8 mouse cellular contexts compared by ENCODE assay signal in the genomic region with DNA sequence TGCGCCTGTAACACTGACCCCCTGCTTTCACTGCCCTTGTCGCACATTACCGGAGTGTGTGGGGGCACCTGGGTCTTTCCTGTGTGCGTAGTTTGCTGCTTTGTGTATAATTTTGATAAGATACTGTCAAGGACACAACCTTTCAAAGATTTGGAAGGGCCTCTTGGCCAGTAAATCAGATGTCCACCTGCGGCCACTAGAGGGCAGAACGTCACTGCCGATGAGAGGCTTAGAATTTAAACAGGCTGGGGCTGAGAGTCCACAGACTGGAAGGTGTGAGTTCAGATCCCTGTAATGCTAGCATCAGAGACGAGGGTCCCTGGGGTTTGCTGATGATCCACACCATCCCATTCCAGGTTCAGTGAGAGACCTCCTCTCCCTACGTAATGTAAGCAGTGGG. TPM values are rescaled to one million over a fixed set of nuclear protein-coding genes. Genes with fewer than 3 reads are reported as not detected.
A peak's percentile ranks its signal among the peaks of the same experiment; 100 is the strongest.
DNase-seq lines count a peak whose midpoint lies in the region; ATAC-seq and TF ChIP-seq lines count a peak whose summit lies in the region.

No protein-coding gene starts in this region.

- peak; percentile 82 to 90 (median 88) for TF ChIP-seq CTCF in MEL (IDR thresholded peaks at IDR 0.05 in 2 of 3, conservative IDR thresholded peaks at IDR 0.05 in 1 of 3; ENCODE audit: control insufficient read depth in 1 of 3, insufficient read depth in 1 of 3, low read depth in 2 of 3, low read length in 3 of 3, poor library complexity in 1 of 3, severe bottlenecking in 1 of 3)

- no peaks in the 10 kb centered on the region for H3K9me3 ChIP-seq in forebrain, embryonic 10.5 days
- H3K9me3 ChIP-seq in forebrain, embryonic 12.5 days: no peaks in the 10 kb centered on the region
- H3K9me3 ChIP-seq in MEL (replicated peaks; ENCODE audit: insufficient read depth, low read length): no peaks in the 10 kb centered on the region
- no peaks in the 10 kb centered on the region for H3K9me3 ChIP-seq in midbrain, embryonic 12.5 days

- H3K4me2 ChIP-seq in forebrain, embryonic 12.5 days: no peak overlapping the region
- H3K4me2 ChIP-seq in midbrain, embryonic 12.5 days (replicated peaks): no peak overlapping the region

- peak; percentile 81 for TF ChIP-seq RAD21 in MEL (IDR thresholded peaks at IDR 0.05; ENCODE audit: low read depth, low read length)

- no peaks in the 10 kb centered on the region for H3K27me3 ChIP-seq in forebrain, embryonic 10.5 days (ENCODE audit: poor library complexity, severe bottlenecking)
- no peaks in the 10 kb centered on the region; the same call in 1 of the 2 replicates for H3K27me3 ChIP-seq in forebrain, embryonic 12.5 days
- H3K27me3 ChIP-seq in MEL (ENCODE audit: control insufficient read depth in 1 of 2, insufficient read depth in 2 of 2, low read length in 2 of 2): no peaks in the 10 kb centered on the region
- no peaks in the 10 kb centered on the region for H3K27me3 ChIP-seq in midbrain, embryonic 12.5 days

- H3K27ac ChIP-seq in forebrain, embryonic 10.5 days: no peak overlapping the region
- H3K27ac ChIP-seq in forebrain, embryonic 12.5 days: no peak overlapping the region
- no peak overlapping the region for H3K27ac ChIP-seq in MEL (ENCODE audit: control insufficient read depth, low read depth, low read length)
- H3K27ac ChIP-seq in midbrain, embryonic 12.5 days (replicated peaks): no peak overlapping the region

- TF ChIP-seq POLR2A in MEL (IDR thresholded peaks at IDR 0.05; ENCODE audit: control insufficient read depth in 1 of 2, insufficient read depth in 1 of 2, low read depth in 1 of 2, low read length in 2 of 2, poor library complexity in 1 of 2): peak in 1 of 2 experiments; percentile 24; a peak in 1 of 4 replicates

- H3K9ac ChIP-seq in forebrain, embryonic 12.5 days: no peak overlapping the region
- no peak overlapping the region for H3K9ac ChIP-seq in MEL (ENCODE audit: control insufficient read depth, low read depth, low read length, poor library complexity, severe bottlenecking)
- no peak overlapping the region for H3K9ac ChIP-seq in midbrain, embryonic 12.5 days (replicated peaks)

- H3K4me3 ChIP-seq in forebrain, embryonic 10.5 days: no peak overlapping the region
- no peak overlapping the region for H3K4me3 ChIP-seq in forebrain, embryonic 12.5 days (replicated peaks)
- H3K4me3 ChIP-seq in MEL (ENCODE audit: control insufficient read depth in 1 of 2, insufficient read depth in 1 of 2, low read depth in 2 of 2, low read length in 2 of 2): no peak overlapping the region
- H3K4me3 ChIP-seq in midbrain, embryonic 12.5 days: no peak overlapping the region

- TF ChIP-seq EP300 in MEL (IDR thresholded peaks at IDR 0.05; ENCODE audit: low read depth in 1 of 2, low read length in 2 of 2): no peak

- peak; percentile 73 for DNase-seq in forebrain, embryonic 10.5 days (ENCODE audit: extremely low spot score, low spot score)
- DNase-seq in MEL (ENCODE audit: low read depth, low spot score): peak; percentile 84
- DNase-seq in cerebellum, adult 9-11 months: peak; percentile 62
- peak; percentile 67 for DNase-seq in gastrocnemius, postnatal 25 days
- peak; percentile 60 to 74 for DNase-seq in left cerebral cortex, postnatal 14 days (ENCODE audit: low spot score in 2 of 2)
- DNase-seq in spleen, adult 12 weeks (ENCODE audit: low spot score): peak; percentile 60

- H3K36me3 ChIP-seq in forebrain, embryonic 10.5 days (replicated peaks): peaks cover 58% of the 10 kb centered on the region
- peaks cover 46% of the 10 kb centered on the region for H3K36me3 ChIP-seq in forebrain, embryonic 12.5 days (replicated peaks)
- H3K36me3 ChIP-seq in MEL (ENCODE audit: control insufficient read depth in 1 of 2, insufficient read depth in 2 of 2, low read length in 2 of 2): peaks cover 0 to 2% of the 10 kb centered on the region in 2 experiments; a peak in 1 of 4 replicates
- H3K36me3 ChIP-seq in midbrain, embryonic 12.5 days: peaks cover 44% of the 10 kb centered on the region

- intact Hi-C loops in left cerebral cortex, postnatal 14 days (cut with DNase I): loop anchor here (2.0 kb wide), 1 partner anchor 58 kb away; a partner anchor contains a TSS

- no peaks in the 10 kb centered on the region for H3K79me2 ChIP-seq in MEL (ENCODE audit: control insufficient read depth, insufficient read depth, low read length, poor library complexity)

- peaks cover 13% of the 10 kb centered on the region; the same call in 1 of the 2 replicates for H3K4me1 ChIP-seq in forebrain, embryonic 10.5 days
- peaks cover 2% of the 10 kb centered on the region for H3K4me1 ChIP-seq in forebrain, embryonic 12.5 days
- peaks cover 0 to 4% of the 10 kb centered on the region in 2 experiments; a peak in 1 of 4 replicates for H3K4me1 ChIP-seq in MEL (ENCODE audit: control insufficient read depth in 1 of 2, insufficient read depth in 2 of 2, low read length in 2 of 2)
- no peaks in the 10 kb centered on the region for H3K4me1 ChIP-seq in midbrain, embryonic 12.5 days

- 41% methylated on average over 9 of the region's 9 CpGs for whole genome bisulfite sequencing in forebrain, embryonic 10.5 days
- 41% methylated on average over 9 of the region's 9 CpGs for WGBS in forebrain, embryonic 12.5 days
- 40% methylated on average over 9 of the region's 9 CpGs for WGBS in midbrain, embryonic 12.5 days

- ATAC-seq in forebrain, embryonic 12.5 days (ENCODE audit: low FRiP score): no peak
- ATAC-seq in midbrain, embryonic 12.5 days (ENCODE audit: low FRiP score, low read depth): 0 out of 2 replicates have a peak, but pooled peaks have one; percentile 16

TF ChIP-seq in MEL, 35 proteins besides CTCF, POLR2A, EP300 and RAD21:
- TF ChIP-seq ZC3H11A (IDR thresholded peaks at IDR 0.05; ENCODE audit: low read depth, low read length) (peak; percentile 66), MXI1 (IDR thresholded peaks at IDR 0.05; ENCODE audit: low read depth, low read length) (peak; percentile 37; the same call in 1 of the 2 replicates), SMC3 (IDR thresholded peaks at IDR 0.05; ENCODE audit: low read depth, low read length) (peak; percentile 72), HCFC1 (IDR thresholded peaks at IDR 0.05; ENCODE audit: low read depth, low read length) (no peak), SIN3A (IDR thresholded peaks at IDR 0.05; ENCODE audit: low read length) (peak; percentile 51; the same call in 1 of the 2 replicates)
TF ChIP-seq in MEL: peak in this region for 4.

RNA-seq across cellular contexts. Expression of a gene that starts 13.5 kb away (rescaled TPM):
- 101 and 113 TPM in 2 replicates for polyA plus RNA-seq in forebrain, embryonic 10.5 days (2016; fragmentation: Nextera tagmentation; extraction: Ambion mirVana)
- 80.5 and 101 TPM in 2 replicates for polyA plus RNA-seq in forebrain, embryonic 12.5 days (2016; fragmentation: Nextera tagmentation; extraction: Ambion mirVana)
- 16.0 and 29.3 TPM in 2 replicates for total RNA-seq in MEL (2012; rRNA removed)
- polyA plus RNA-seq in MEL (2012; ENCODE audit: insufficient read depth in 1 of 2, insufficient read length in 2 of 2, low read depth in 1 of 2, low replicate concordance in 2 of 2, missing spikeins in 1 of 2): 10 to 100 TPM in 1 of 2 experiments, not detected in 1; 43.0 TPM
- 10 to 100 TPM; 24.0 to 32.8 TPM for total RNA-seq in gastrocnemius, postnatal 25 days (2021)
- total RNA-seq in left cerebral cortex, postnatal 14 days (2021): 1 to 10 TPM; 7.5 to 7.8 TPM
- polyA plus RNA-seq in midbrain, embryonic 12.5 days (2016; fragmentation: Nextera tagmentation; extraction: Ambion mirVana): 106 and 151 TPM in 2 replicates

RNA-seq across cellular contexts. Expression of a gene that starts 16.0 kb away (rescaled TPM):
- 16.5 and 17.7 TPM in 2 replicates for polyA plus RNA-seq in forebrain, embryonic 10.5 days (2016; fragmentation: Nextera tagmentation; extraction: Ambion mirVana)
- 17.1 and 18.2 TPM in 2 replicates for polyA plus RNA-seq in forebrain, embryonic 12.5 days (2016; fragmentation: Nextera tagmentation; extraction: Ambion mirVana)
- total RNA-seq in MEL (2012; rRNA removed): 7.5 and 7.7 TPM in 2 replicates
- polyA plus RNA-seq in MEL (2012; ENCODE audit: insufficient read depth in 1 of 2, insufficient read length in 2 of 2, low read depth in 1 of 2, low replicate concordance in 2 of 2, missing spikeins in 1 of 2): 10 to 100 TPM in 1 of 2 experiments, not detected in 1; 16.9 TPM
- total RNA-seq in gastrocnemius, postnatal 25 days (2021): 1 to 10 TPM; 6.9 to 9.1 TPM
- total RNA-seq in left cerebral cortex, postnatal 14 days (2021): 1 to 10 TPM; 6.6 to 7.1 TPM
- polyA plus RNA-seq in midbrain, embryonic 12.5 days (2016; fragmentation: Nextera tagmentation; extraction: Ambion mirVana): 15.9 and 17.8 TPM in 2 replicates

RNA-seq across cellular contexts. Expression of a gene that starts 16.3 kb away (rescaled TPM):
- polyA plus RNA-seq in forebrain, embryonic 10.5 days (2016; fragmentation: Nextera tagmentation; extraction: Ambion mirVana): 61.2 and 67.6 TPM in 2 replicates
- 53.7 and 54.4 TPM in 2 replicates for polyA plus RNA-seq in forebrain, embryonic 12.5 days (2016; fragmentation: Nextera tagmentation; extraction: Ambion mirVana)
- total RNA-seq in MEL (2012; rRNA removed): 49.9 and 50.7 TPM in 2 replicates
- polyA plus RNA-seq in MEL (2012; ENCODE audit: insufficient read depth in 1 of 2, insufficient read length in 2 of 2, low read depth in 1 of 2, low replicate concordance in 2 of 2, missing spikeins in 1 of 2): 10 to 100 TPM in 1 of 2 experiments, not detected in 1; 78.9 TPM
- 10 to 100 TPM; 30.8 to 31.6 TPM for total RNA-seq in gastrocnemius, postnatal 25 days (2021)
- 10 to 100 TPM; 52.4 to 54.1 TPM for total RNA-seq in left cerebral cortex, postnatal 14 days (2021)
- polyA plus RNA-seq in midbrain, embryonic 12.5 days (2016; fragmentation: Nextera tagmentation; extraction: Ambion mirVana): 53.6 and 54.6 TPM in 2 replicates

RNA-seq across cellular contexts. Expression of a gene that starts 25.1 kb away (rescaled TPM):
- polyA plus RNA-seq in forebrain, embryonic 10.5 days (2016; fragmentation: Nextera tagmentation; extraction: Ambion mirVana): 5.5 and 5.9 TPM in 2 replicates
- 8.3 and 9.6 TPM in 2 replicates for polyA plus RNA-seq in forebrain, embryonic 12.5 days (2016; fragmentation: Nextera tagmentation; extraction: Ambion mirVana)
- 0.26 and 0.27 TPM in 2 replicates for total RNA-seq in MEL (2012; rRNA removed)
- 1 to 10 TPM in 1 of 2 experiments, not detected in 1; 1.7 TPM for polyA plus RNA-seq in MEL (2012; ENCODE audit: insufficient read depth in 1 of 2, insufficient read length in 2 of 2, low read depth in 1 of 2, low replicate concordance in 2 of 2, missing spikeins in 1 of 2)
- total RNA-seq in gastrocnemius, postnatal 25 days (2021): 10 to 100 TPM; 40.3 to 54.5 TPM
- 10 to 100 TPM; 21.0 to 22.8 TPM for total RNA-seq in left cerebral cortex, postnatal 14 days (2021)
- 17.3 and 25.9 TPM in 2 replicates for polyA plus RNA-seq in midbrain, embryonic 12.5 days (2016; fragmentation: Nextera tagmentation; extraction: Ambion mirVana)

RNA-seq across cellular contexts. Expression of a gene that starts 25.8 kb away (rescaled TPM):
- polyA plus RNA-seq in forebrain, embryonic 10.5 days (2016; fragmentation: Nextera tagmentation; extraction: Ambion mirVana): 11.9 and 12.7 TPM in 2 replicates
- 13.1 and 13.6 TPM in 2 replicates for polyA plus RNA-seq in forebrain, embryonic 12.5 days (2016; fragmentation: Nextera tagmentation; extraction: Ambion mirVana)
- 3.3 and 3.5 TPM in 2 replicates for total RNA-seq in MEL (2012; rRNA removed)
- 10 to 100 TPM in 1 of 2 experiments, not detected in 1; 32.1 TPM for polyA plus RNA-seq in MEL (2012; ENCODE audit: insufficient read depth in 1 of 2, insufficient read length in 2 of 2, low read depth in 1 of 2, low replicate concordance in 2 of 2, missing spikeins in 1 of 2)
- total RNA-seq in gastrocnemius, postnatal 25 days (2021): 10 to 100 TPM; 14.1 to 16.1 TPM
- 10 to 100 TPM; 61.4 to 65.7 TPM for total RNA-seq in left cerebral cortex, postnatal 14 days (2021)
- 13.7 and 14.1 TPM in 2 replicates for polyA plus RNA-seq in midbrain, embryonic 12.5 days (2016; fragmentation: Nextera tagmentation; extraction: Ambion mirVana)
